ENCODE assay signal across 15 mouse cellular contexts in genomic region chr10:126977076-126977475, GRCm38 (mm10). TPM values are rescaled to one million over a fixed set of nuclear protein-coding genes. Genes with fewer than 3 reads are reported as not detected.
DNase-seq lines count a peak whose midpoint lies in the region; TF ChIP-seq lines count a peak whose summit lies in the region.
"Had no signal": no experiment of that assay in that cellular context is flagged by ENCODE, and none has a peak within 500 bp of the region (broad histone marks: within the 10 kb centered on the region; RNA-seq: fewer than 3 reads in every experiment).

No protein-coding gene starts in this region.

- peak overlapping the region; percentile 100 for H3K27ac ChIP-seq in layer of hippocampus, adult 2 months
- H3K27ac ChIP-seq: midbrain, embryonic 12.5 days had no signal

- H3K4me3 ChIP-seq in layer of hippocampus, adult 2 months = no peak overlapping the region

- DNase-seq in heart, adult 11 months = peak; percentile 90
- DNase-seq in heart, adult 9 months (ENCODE audit: low spot score in 2 of 2) = no peak
- DNase-seq in layer of hippocampus, adult 2 months (ENCODE audit: low spot score in 2 of 2) = no peak
- DNase-seq in layer of hippocampus, postnatal 14 days (ENCODE audit: low spot score in 2 of 2) = no peak
- DNase-seq in kidney, adult 9 months = peak; percentile 82
- peak; percentile 66 for DNase-seq in large intestine, adult 2 months (ENCODE audit: low read depth, low spot score)
- DNase-seq in spleen, postnatal 36 days (ENCODE audit: low spot score in 2 of 2) = no peak
- DNase-seq: gastrocnemius, postnatal 36 days; layer of hippocampus, postnatal 36 days; liver, postnatal 0 days; lung, postnatal 10 days; thymus, adult 2 months had no signal

- WGBS in large intestine, adult 2 months = 26% methylated on average over 4 of the region's 4 CpGs

- no peak for TF ChIP-seq CTCF in layer of hippocampus, adult 2 months (conservative IDR thresholded peaks at IDR 0.05)

RNA-seq across cellular contexts. Expression of gene Ctdsp2, which starts 1.4 kb away (rescaled TPM):
- 100 to 1,000 TPM; 106 to 116 TPM for total RNA-seq in layer of hippocampus, adult 2 months (2021)
- 10 to 100 TPM; 90.7 to 93.6 TPM for total RNA-seq in layer of hippocampus, postnatal 14 days (2021)
- 123 TPM in 2 replicates for polyA plus RNA-seq in large intestine, adult 2 months (2012; rRNA removed)

RNA-seq across cellular contexts. Expression of gene Avil, which starts 23.4 kb away (rescaled TPM):
- total RNA-seq in layer of hippocampus, adult 2 months (2021) = under 1 TPM; 0.32 to 0.87 TPM
- under 1 TPM; 0.48 to 0.62 TPM for total RNA-seq in layer of hippocampus, postnatal 14 days (2021)
- polyA plus RNA-seq in large intestine, adult 2 months (2012; rRNA removed) = 1.5 and 2.1 TPM in 2 replicates
- total RNA-seq: megakaryocyte progenitor cell, adult 5-6 weeks had no signal
- polyA plus RNA-seq: heart, embryonic 10.5 days; liver, postnatal 0 days had no signal

RNA-seq across cellular contexts. Expression of gene Tsfm, which starts 53.6 kb away (rescaled TPM):
- total RNA-seq in layer of hippocampus, adult 2 months (2021) = 10 to 100 TPM; 29.7 to 30.1 TPM
- total RNA-seq in layer of hippocampus, postnatal 14 days (2021) = 10 to 100 TPM; 27.4 to 31.9 TPM
- 39.0 and 39.4 TPM in 2 replicates for polyA plus RNA-seq in large intestine, adult 2 months (2012; rRNA removed)

Comparison
In these comparisons a context has a peak if more than half of its experiments do, and no peak if none do; other contexts are left out.
1. DNase-seq: peak in heart, adult 11 months (single experiment), kidney, adult 9 months (single experiment) and large intestine, adult 2 months (single experiment); none in heart, adult 9 months (0 of 2), layer of hippocampus, adult 2 months (0 of 2), layer of hippocampus, postnatal 14 days (0 of 2) and spleen, postnatal 36 days (0 of 2).